Mouse (Mus musculus): ENCODE data around the gene Klf6.

DNA sequence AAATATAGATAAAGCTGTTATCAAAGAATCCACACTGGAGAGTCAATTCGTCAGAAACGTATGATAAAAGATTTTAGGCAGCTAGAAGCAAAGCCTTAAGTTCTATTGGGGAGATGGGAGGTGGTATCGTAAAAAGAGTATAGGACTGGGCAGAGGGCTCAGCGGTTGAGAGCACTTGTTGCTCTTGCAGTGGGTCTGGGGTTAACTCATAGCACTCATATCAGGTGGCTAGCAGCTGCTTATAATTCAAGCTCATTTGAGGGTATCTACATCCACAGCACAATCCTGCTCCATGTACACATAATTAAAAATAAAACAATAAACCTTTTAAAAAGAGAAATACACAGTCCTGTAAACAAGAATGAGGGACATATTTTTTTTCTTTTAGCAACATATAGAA lies 58.7 kb downstream of the Klf6 start:
- no peak for TF ChIP-seq CTCF (IDR thresholded peaks at IDR 0.05; ENCODE audit: control insufficient read depth, insufficient read depth, insufficient replicate concordance, low read depth, low read length)
- no peak for TF ChIP-seq POLR2A (IDR thresholded peaks at IDR 0.05; ENCODE audit: control insufficient read depth, low read depth, low read length)

Data from testis, adult 2 months (tissue).